Mouse (Mus musculus) olfactory bulb, adult 2 months (tissue): Measurements from ENCODE around the gene Gm45837.

Experiments used
- CTCF ChIP-seq: fragments of 200-500 bp; IDR thresholded peaks from 2 replicates; pipeline ENCODE4 v1.5.1; 2012; ENCODE audit warnings: low read depth, mild to moderate bottlenecking, low read length, moderate library complexity; ENCODE audit not compliant: insufficient read depth
- POLR2A ChIP-seq: fragments of 200-500 bp; IDR thresholded peaks from 2 replicates; pipeline ENCODE4 v1.6.1; 2012; ENCODE audit warnings: mild to moderate bottlenecking, low read depth, low read length, moderate library complexity; ENCODE audit not compliant: insufficient read depth

GRCm38 (mm10) chr7:101509212-101509611 is 98.5 kb downstream of the Gm45837 start:
- TF ChIP-seq POLR2A (no peak), CTCF (no peak)
